Mouse (Mus musculus) MEL (cell line): ENCODE measurements around the gene Gm38655. TPM values are rescaled to one million over a fixed set of nuclear protein-coding genes. Genes with fewer than 3 reads are reported as not detected.

Experiments used
- DNase-seq: peaks from one replicate; pipeline ENCODE4 v3.0.0; 2011; ENCODE audit warnings: low read depth, low spot score
- H3K27ac ChIP-seq: 2 replicates; pipeline ENCODE4 v1.5.1; 2012; ENCODE audit warnings: low read depth, mild to moderate bottlenecking, control low read depth, low read length, moderate library complexity; ENCODE audit not compliant: control insufficient read depth
- H3K27me3 ChIP-seq, 2 experiments: fragments of 150-350 bp in 1 of 2; sonication (generic) in 1 of 2; 2 replicates each; pipeline ENCODE4 v1.6.1; 2012; ENCODE audit warnings: low read length in 2 of 2, mild to moderate bottlenecking in 2 of 2, improper control_type of control experiment in 1 of 2, moderate library complexity in 1 of 2; ENCODE audit not compliant: insufficient read depth in 2 of 2, control insufficient read depth in 1 of 2
- H3K36me3 ChIP-seq, 2 experiments: 2 replicates each; pipeline ENCODE4 v1.6.1; 2012 to 2014; ENCODE audit warnings: low read length in 2 of 2, improper control_type of control experiment in 1 of 2, inconsistent platforms in 1 of 2, mild to moderate bottlenecking in 1 of 2; ENCODE audit not compliant: insufficient read depth in 2 of 2, control insufficient read depth in 1 of 2
- H3K4me1 ChIP-seq, 2 experiments: fragments of 150-350 bp in 1 of 2; sonication (generic) in 1 of 2; 2 replicates each; pipeline ENCODE4 v1.6.1; 2012; ENCODE audit warnings: low read length in 2 of 2, improper control_type of control experiment in 1 of 2, mild to moderate bottlenecking in 1 of 2; ENCODE audit not compliant: insufficient read depth in 2 of 2, control insufficient read depth in 1 of 2
- H3K4me3 ChIP-seq, 2 experiments: fragments of 150-350 bp in 1 of 2; sonication (generic) in 1 of 2; 2 replicates each; pipeline ENCODE4 v1.5.1; 2012; ENCODE audit warnings: low read depth in 2 of 2, low read length in 2 of 2, mild to moderate bottlenecking in 2 of 2, moderate library complexity in 2 of 2, control low read depth in 1 of 2, improper control_type of control experiment in 1 of 2; ENCODE audit not compliant: control insufficient read depth in 1 of 2, insufficient read depth in 1 of 2
- H3K79me2 ChIP-seq: 2 replicates; pipeline ENCODE4 v1.6.1; 2012; ENCODE audit warnings: mild to moderate bottlenecking, low read length, moderate library complexity; ENCODE audit not compliant: control insufficient read depth, poor library complexity, insufficient read depth
- H3K9ac ChIP-seq: 2 replicates; pipeline ENCODE4 v1.6.1; 2012; ENCODE audit warnings: low read depth, mild to moderate bottlenecking, control low read depth, low read length, moderate library complexity; ENCODE audit not compliant: control insufficient read depth, poor library complexity, severe bottlenecking
- H3K9me3 ChIP-seq: fragments of 150-350 bp; sonication (generic); replicated peaks from 2 replicates; pipeline ENCODE4 v1.6.1; 2012; ENCODE audit warnings: mild to moderate bottlenecking, low read length, improper control_type of control experiment, moderate library complexity; ENCODE audit not compliant: insufficient read depth
- BHLHE40 ChIP-seq: IDR thresholded peaks from 2 replicates; pipeline ENCODE4 v1.6.1; 2012; ENCODE audit warnings: low read depth, mild to moderate bottlenecking, inconsistent platforms, low read length, improper control_type of control experiment, borderline replicate concordance
- CHD1 ChIP-seq: IDR thresholded peaks from 2 replicates; pipeline ENCODE4 v1.6.1; 2012; ENCODE audit warnings: low read depth, mild to moderate bottlenecking, inconsistent platforms, low read length, improper control_type of control experiment
- CHD2 ChIP-seq: IDR thresholded peaks from 2 replicates; pipeline ENCODE4 v1.6.1; 2011; ENCODE audit warnings: low read length, improper control_type of control experiment
- CTCF ChIP-seq, 3 experiments: IDR thresholded peaks in 2 of 3; conservative IDR thresholded peaks in 1 of 3; 2 replicates each; pipeline ENCODE4 v1.5.1; 2011 to 2012; ENCODE audit warnings: low read length in 3 of 3, low read depth in 2 of 3, mild to moderate bottlenecking in 2 of 3, improper control_type of control experiment in 1 of 3, inconsistent platforms in 1 of 3, mixed read lengths in 1 of 3, moderate library complexity in 1 of 3; ENCODE audit not compliant: control insufficient read depth in 1 of 3, insufficient read depth in 1 of 3, poor library complexity in 1 of 3, severe bottlenecking in 1 of 3
- E2F4 ChIP-seq: IDR thresholded peaks from 2 replicates; pipeline ENCODE4 v1.6.1; 2011; ENCODE audit warnings: low read depth, low read length, improper control_type of control experiment, borderline replicate concordance
- EP300 ChIP-seq, 2 experiments: IDR thresholded peaks; 2 replicates each; pipeline ENCODE4 v1.6.1; 2011; ENCODE audit warnings: improper control_type of control experiment in 2 of 2, low read length in 2 of 2, low read depth in 1 of 2, mild to moderate bottlenecking in 1 of 2
- GABPA ChIP-seq: IDR thresholded peaks from 2 replicates; pipeline ENCODE4 v1.6.1; 2012; ENCODE audit warnings: low read depth, mild to moderate bottlenecking, inconsistent platforms, low read length, improper control_type of control experiment, moderate library complexity
- KAT2A ChIP-seq: conservative IDR thresholded peaks from 2 replicates; pipeline ENCODE4 v1.6.1; 2012; ENCODE audit warnings: low read depth, low read length, improper control_type of control experiment, inconsistent platforms
- MAX ChIP-seq: IDR thresholded peaks from 2 replicates; pipeline ENCODE4 v1.6.1; 2011; ENCODE audit warnings: low read length, improper control_type of control experiment
- MAZ ChIP-seq: IDR thresholded peaks from 2 replicates; pipeline ENCODE4 v1.6.1; 2012; ENCODE audit warnings: low read depth, mild to moderate bottlenecking, inconsistent platforms, low read length, improper control_type of control experiment
- MEF2A ChIP-seq: IDR thresholded peaks from 2 replicates; pipeline ENCODE4 v1.6.1; 2014; ENCODE audit warnings: low read depth, mild to moderate bottlenecking, inconsistent platforms, low read length, improper control_type of control experiment; ENCODE audit not compliant: poor library complexity, insufficient replicate concordance, severe bottlenecking; ENCODE audit errors: extremely low read depth
- MYB ChIP-seq: IDR thresholded peaks from 2 replicates; pipeline ENCODE4 v1.6.1; 2011; ENCODE audit warnings: mild to moderate bottlenecking, low read depth, low read length, improper control_type of control experiment
- MYC ChIP-seq: IDR thresholded peaks from 2 replicates; pipeline ENCODE4 v1.6.1; 2011; ENCODE audit warnings: low read depth, mild to moderate bottlenecking, low read length, improper control_type of control experiment, moderate library complexity
- NRF1 ChIP-seq: IDR thresholded peaks from 2 replicates; pipeline ENCODE4 v1.6.1; 2014; ENCODE audit warnings: low read depth, mild to moderate bottlenecking, inconsistent platforms, low read length, improper control_type of control experiment, moderate library complexity; ENCODE audit not compliant: poor library complexity, insufficient read depth, severe bottlenecking
- POLR2A ChIP-seq, 2 experiments: IDR thresholded peaks; 2 replicates each; pipeline ENCODE4 v1.6.1; 2011 to 2012; ENCODE audit warnings: low read length in 2 of 2, mild to moderate bottlenecking in 2 of 2, control low read depth in 1 of 2, improper control_type of control experiment in 1 of 2, low read depth in 1 of 2, moderate library complexity in 1 of 2; ENCODE audit not compliant: control insufficient read depth in 1 of 2, insufficient read depth in 1 of 2, poor library complexity in 1 of 2
- RAD21 ChIP-seq: IDR thresholded peaks from 2 replicates; pipeline ENCODE4 v1.6.1; 2011; ENCODE audit warnings: mild to moderate bottlenecking, low read depth, low read length, improper control_type of control experiment
- SIN3A ChIP-seq: IDR thresholded peaks from 2 replicates; pipeline ENCODE4 v1.6.1; 2012; ENCODE audit warnings: low read length, improper control_type of control experiment, inconsistent platforms
- SMC3 ChIP-seq: IDR thresholded peaks from 2 replicates; pipeline ENCODE4 v1.6.1; 2011; ENCODE audit warnings: low read depth, low read length, improper control_type of control experiment
- TBP ChIP-seq: IDR thresholded peaks from 2 replicates; pipeline ENCODE4 v1.8.0; 2011; ENCODE audit warnings: low read depth, low read length, improper control_type of control experiment
- TCF12 ChIP-seq: IDR thresholded peaks from 2 replicates; pipeline ENCODE4 v1.6.1; 2014; ENCODE audit warnings: low read depth, mild to moderate bottlenecking, inconsistent platforms, low read length, improper control_type of control experiment, moderate library complexity
- UBTF ChIP-seq: IDR thresholded peaks from 2 replicates; pipeline ENCODE4 v1.6.1; 2012; ENCODE audit warnings: low read depth, mild to moderate bottlenecking, inconsistent platforms, low read length, improper control_type of control experiment, moderate library complexity, borderline replicate concordance; ENCODE audit not compliant: insufficient read depth
- USF1 ChIP-seq: IDR thresholded peaks from 2 replicates; pipeline ENCODE4 v1.6.1; 2014; ENCODE audit warnings: low read depth, mild to moderate bottlenecking, inconsistent platforms, low read length, improper control_type of control experiment, moderate library complexity
- USF2 ChIP-seq, 2 experiments: IDR thresholded peaks; 2 replicates each; pipeline ENCODE4 v1.6.1; 2011 to 2012; ENCODE audit warnings: improper control_type of control experiment in 2 of 2, low read length in 2 of 2, borderline replicate concordance in 1 of 2, inconsistent platforms in 1 of 2, low read depth in 1 of 2, mild to moderate bottlenecking in 1 of 2; ENCODE audit not compliant: insufficient read depth in 1 of 2
- ZC3H11A ChIP-seq: IDR thresholded peaks from 2 replicates; pipeline ENCODE4 v1.6.1; 2012; ENCODE audit warnings: low read depth, mild to moderate bottlenecking, inconsistent platforms, low read length, improper control_type of control experiment
- ZMIZ1 ChIP-seq: IDR thresholded peaks from 2 replicates; pipeline ENCODE4 v1.6.1; 2012; ENCODE audit warnings: low read depth, mild to moderate bottlenecking, inconsistent platforms, low read length, improper control_type of control experiment, moderate library complexity
- polyA plus RNA-seq, 2 experiments: library from polyadenylated mRNA; stranded (reverse) in 1 of 2; unstranded in 1 of 2; fragments of >175 nt in 1 of 2; fragments of >200 nt in 1 of 2; gene quantifications; 2 replicates each; pipeline versions ENCODE4 v1.2.1 to v1.2.4; 2012; ENCODE audit warnings: low replicate concordance in 2 of 2, low read depth in 1 of 2; ENCODE audit not compliant: insufficient read length in 2 of 2, insufficient read depth in 1 of 2, missing spikeins in 1 of 2
- total RNA-seq: library from RNA; depleted of rRNA; stranded (reverse); fragments of 300-350 nt; gene quantifications from 2 replicates; pipeline ENCODE4 v1.2.3, GENCODE M21; 2012

Gm38655 gene
- total and polyA plus RNA-seq, 3 experiments = not detected

DNA sequence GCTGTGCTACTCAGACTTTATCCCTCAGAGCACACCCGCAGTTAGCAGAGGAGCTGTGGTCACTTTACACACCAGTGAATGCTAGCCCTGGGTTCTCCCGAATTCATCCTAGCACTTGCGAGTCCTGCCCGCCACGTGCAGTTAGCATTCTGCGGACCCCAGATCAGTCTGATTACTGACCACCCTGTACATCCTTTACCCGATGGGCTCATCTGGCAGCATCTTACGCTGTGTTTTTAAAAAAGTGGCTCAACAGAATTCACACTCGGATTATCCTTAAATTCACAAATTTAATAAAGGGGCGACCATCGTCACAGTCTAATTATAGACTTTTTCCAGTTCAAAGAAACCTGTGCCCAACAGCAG, 12.5 kb upstream of the Gm38655 start:
- no peak for DNase-seq
- Histone ChIP-seq H3K4me3 (peak overlapping the region; percentile 66 to 98), H3K27me3 (no peaks in the 10 kb centered on the region), H3K79me2 (peaks cover 37% of the 10 kb centered on the region), H3K9ac (peak overlapping the region; percentile 75), H3K36me3 (peaks cover 5 to 11% of the 10 kb centered on the region in 2 experiments; a peak in 3 of 4 replicates), H3K4me1 (peaks cover 4 to 18% of the 10 kb centered on the region in 2 experiments), H3K9me3 (no peaks in the 10 kb centered on the region), H3K27ac (peak overlapping the region; percentile 61)
- TF ChIP-seq TBP (no peak), RAD21 (no peak), MAZ (no peak), MEF2A (no peak), CHD2 (no peak), BHLHE40 (no peak), USF1 (no peak), CHD1 (no peak), SMC3 (no peak), CTCF (IDR thresholded peaks at IDR 0.05 in 2 of 3, conservative IDR thresholded peaks at IDR 0.05 in 1 of 3; ENCODE audit: control insufficient read depth in 1 of 3, insufficient read depth in 1 of 3, low read depth in 2 of 3, low read length in 3 of 3, poor library complexity in 1 of 3, severe bottlenecking in 1 of 3) (no peak), MYC (no peak)

GRCm38 (mm10) chr17:25184961-25185360, 9.7 kb upstream of the Gm38655 start:
- H3K27ac ChIP-seq = peak overlapping the region; percentile 50
- peaks cover 0 to 11% of the 10 kb centered on the region in 2 experiments; a peak in 2 of 4 replicates for H3K36me3 ChIP-seq

GRCm38 (mm10) chr17:25184129-25184691, 8.9 kb upstream of the Gm38655 start, which contains the start of gene BC003965:
TSS of gene BC003965 (plus strand) at chr17:25184554.
- Histone ChIP-seq H3K9me3 (no peaks in the 10 kb centered on the region), H3K79me2 (peaks cover 34% of the 10 kb centered on the region), H3K27ac (peak within 1 kb of the TSS; percentile 96), H3K9ac (peak within 1 kb of the TSS; percentile 96), H3K4me1 (peaks cover 4 to 15% of the 10 kb centered on the region in 2 experiments), H3K27me3 (peaks cover 0 to 1% of the 10 kb centered on the region in 2 experiments; a peak in 1 of 4 replicates), H3K4me3 (peak within 1 kb of the TSS; percentile 84 to 87), H3K36me3 (peaks cover 0 to 11% of the 10 kb centered on the region in 2 experiments; a peak in 2 of 4 replicates)
- DNase-seq = peak; percentile 99
- TF ChIP-seq EP300 (IDR thresholded peaks at IDR 0.05; ENCODE audit: low read depth in 1 of 2, low read length in 2 of 2) = peak in 1 of 2 experiments; percentile 71; a peak in 2 of 4 replicates
- peak; percentile 63; the same call in 1 of the 2 replicates for TF ChIP-seq GABPA
- peak; percentile 77 for TF ChIP-seq TCF12
- TF ChIP-seq ZC3H11A = peak; percentile 55
- peak; percentile 93 for TF ChIP-seq ZMIZ1
- TF ChIP-seq KAT2A = peak; percentile 97
- TF ChIP-seq UBTF = no peak
- peak; percentile 84 to 99 for TF ChIP-seq POLR2A (IDR thresholded peaks at IDR 0.05; ENCODE audit: control insufficient read depth in 1 of 2, insufficient read depth in 1 of 2, low read depth in 1 of 2, low read length in 2 of 2, poor library complexity in 1 of 2)
- TF ChIP-seq BHLHE40 = peak; percentile 84; the same call in 1 of the 2 replicates
- TF ChIP-seq MAZ = no peak
- no peak; the same call in 1 of the 2 replicates for TF ChIP-seq SMC3
- peak; percentile 97 for TF ChIP-seq MAX
- TF ChIP-seq USF2 (IDR thresholded peaks at IDR 0.05; ENCODE audit: borderline replicate concordance in 1 of 2, insufficient read depth in 1 of 2, low read depth in 1 of 2, low read length in 2 of 2) = no peak
- TF ChIP-seq E2F4 = peak; percentile 90

More at GRCm38 (mm10) chr17:25184961-25185360, 9.7 kb upstream of the Gm38655 start:
- TF ChIP-seq SIN3A (no peak), USF1 (no peak), MYB (no peak), POLR2A (IDR thresholded peaks at IDR 0.05; ENCODE audit: control insufficient read depth in 1 of 2, insufficient read depth in 1 of 2, low read depth in 1 of 2, low read length in 2 of 2, poor library complexity in 1 of 2) (0 out of 4 replicates have a peak, but pooled peaks of 1 of the 2 experiments have one; percentile 8), GABPA (no peak), NRF1 (peak; percentile 50; the same call in 1 of the 2 replicates)
- TF ChIP-seq, all 39 proteins: peak for 2
- Histone ChIP-seq H3K9me3 (no peaks in the 10 kb centered on the region), H3K4me3 (peak overlapping the region; percentile 84 to 87), H3K9ac (peak overlapping the region; percentile 85), H3K27me3 (peaks cover 0 to 1% of the 10 kb centered on the region in 2 experiments; a peak in 1 of 4 replicates), H3K4me1 (peaks cover 4 to 18% of the 10 kb centered on the region in 2 experiments), H3K79me2 (peaks cover 34% of the 10 kb centered on the region)
- DNase-seq = peak; percentile 52
